Mouse (Mus musculus): Measurements from ENCODE around the gene Svbp. TPM values are rescaled to one million over a fixed set of nuclear protein-coding genes. Genes with fewer than 3 reads are reported as not detected.

Gene Svbp
- 10 to 100 TPM; 15.4 to 17.5 TPM for total RNA-seq (2021)
- long read RNA-seq, transcript Svbp-201 (3 exons, 733 nt), result major isoform, 13 of 13 reads
- long read RNA-seq, partial matches to known transcripts, result 0 of 13 reads
- long read RNA-seq, other reads (novel, unspliced or antisense), result 0 of 13 reads

DNA sequence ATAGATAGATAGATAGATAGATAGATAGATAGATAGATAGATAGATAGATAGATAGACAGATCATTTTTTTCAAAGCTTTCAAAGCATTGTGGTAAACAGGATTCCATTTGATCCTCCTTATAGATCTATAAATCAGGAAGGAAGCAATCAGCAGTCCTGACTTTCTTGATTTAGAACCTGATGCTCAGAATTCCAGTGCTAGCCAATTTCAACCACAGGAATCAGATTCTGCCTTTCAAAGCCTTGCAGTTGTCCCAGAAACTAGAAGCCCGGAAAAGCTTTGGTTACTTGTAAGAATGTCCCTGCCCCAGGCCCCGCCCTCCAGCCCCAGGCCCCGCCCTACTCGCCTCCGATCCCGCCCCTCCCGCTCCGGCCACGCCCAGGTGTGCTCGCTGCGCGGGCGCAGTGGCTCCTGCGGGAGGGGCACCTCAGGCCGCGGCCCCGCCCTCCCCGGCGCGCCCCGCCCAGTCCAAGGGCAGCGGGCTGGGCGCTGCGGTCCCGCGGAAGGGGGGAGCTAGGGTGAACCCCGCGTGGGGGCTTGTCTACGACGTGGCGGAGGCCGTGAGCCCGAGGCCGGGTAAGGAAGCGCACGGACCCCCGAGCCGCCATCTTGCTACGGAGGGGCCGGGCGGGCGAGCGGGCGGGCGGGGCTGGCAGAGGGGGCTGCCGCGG, at the start of gene Svbp:
Gene Svbp, plus strand, starts transcription at position 398 of the 673 bp plus-strand sequence.
- peak; percentile 69 to 84 for DNase-seq (ENCODE audit: low spot score in 2 of 2)

DNA sequence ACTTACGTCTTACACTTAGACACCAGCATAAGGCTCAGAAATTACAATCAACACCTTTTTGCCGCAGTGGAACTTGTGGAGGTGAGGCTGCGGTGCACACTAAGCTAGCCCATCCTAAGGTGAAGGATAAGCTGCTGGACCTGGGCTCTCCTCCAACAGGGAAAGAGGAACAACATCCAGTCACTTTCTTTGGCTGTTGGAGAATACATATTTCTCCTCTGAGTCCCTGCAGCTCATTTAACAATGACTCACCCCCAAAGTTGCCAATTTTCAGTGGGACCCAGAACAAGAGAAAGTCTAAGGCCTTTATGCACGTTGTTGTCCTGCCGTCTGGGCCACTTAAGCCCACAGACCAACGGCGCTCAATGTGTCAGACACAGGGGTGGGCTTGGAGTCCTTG, 48.3 kb upstream of the Svbp start:
- no peak for DNase-seq (ENCODE audit: low spot score in 2 of 2)

DNA sequence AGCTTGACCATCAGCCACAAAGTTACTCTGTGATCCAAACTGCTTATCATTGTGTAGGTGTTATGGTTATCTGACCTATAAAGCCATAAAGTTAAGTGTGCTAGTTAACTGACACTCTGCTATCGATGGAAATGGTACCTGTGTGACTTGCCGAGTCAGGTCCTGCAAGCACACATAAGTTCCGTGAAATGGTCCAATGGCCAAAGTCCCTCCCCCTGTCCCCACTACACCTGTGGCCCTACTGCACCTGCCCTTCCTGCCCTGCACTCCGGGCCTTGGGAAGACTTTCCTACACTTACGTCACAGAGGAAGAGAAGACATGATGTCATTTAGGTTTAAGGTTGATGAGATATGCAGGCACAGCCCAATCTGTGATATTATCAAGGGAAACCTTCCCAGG, 47.8 kb upstream of the Svbp start:
- DNase-seq (ENCODE audit: low spot score in 2 of 2), result no peak

DNA sequence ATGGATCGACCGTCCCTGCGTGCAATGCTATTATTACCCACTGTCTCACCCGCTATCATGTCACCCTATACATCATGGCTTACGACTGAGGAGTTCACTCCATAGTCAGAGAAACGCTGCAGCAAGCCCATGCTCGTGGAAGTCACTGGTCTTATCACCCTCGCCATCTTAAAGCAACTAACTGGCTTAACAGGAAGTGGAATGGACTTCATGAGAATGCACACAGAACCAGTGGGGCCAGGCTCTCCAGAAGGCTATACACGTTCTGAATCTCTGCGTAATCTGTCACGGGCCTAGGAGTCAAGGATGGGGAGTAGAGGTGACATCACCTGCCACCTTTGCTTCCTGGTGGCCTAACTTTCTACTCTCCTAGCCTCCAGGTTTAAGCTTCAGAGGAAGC, 46.4 kb upstream of the Svbp start:
- DNase-seq (ENCODE audit: low spot score in 2 of 2), result no peak

DNA sequence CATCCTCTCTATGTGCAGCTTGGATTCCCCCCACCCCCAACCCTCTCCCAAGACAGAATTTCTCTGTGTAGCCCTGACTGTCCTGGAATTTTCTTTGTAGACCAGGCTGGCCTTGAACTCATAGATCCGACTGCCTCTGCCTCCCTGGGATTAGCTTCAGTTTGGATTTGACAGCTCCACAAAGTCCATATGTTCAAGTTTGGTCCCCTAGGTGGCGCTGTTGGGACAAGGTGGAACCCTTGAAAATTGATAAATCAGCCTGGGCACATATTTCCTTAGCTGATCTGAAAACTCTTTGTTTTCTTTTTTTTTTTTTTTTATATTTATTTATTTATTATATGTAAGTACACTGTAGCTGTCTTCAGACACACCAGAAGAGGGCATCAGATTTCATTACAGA, 37.9 kb upstream of the Svbp start:
- DNase-seq (ENCODE audit: low spot score in 2 of 2), result peak in 1 of 2 experiments; percentile 67

DNA sequence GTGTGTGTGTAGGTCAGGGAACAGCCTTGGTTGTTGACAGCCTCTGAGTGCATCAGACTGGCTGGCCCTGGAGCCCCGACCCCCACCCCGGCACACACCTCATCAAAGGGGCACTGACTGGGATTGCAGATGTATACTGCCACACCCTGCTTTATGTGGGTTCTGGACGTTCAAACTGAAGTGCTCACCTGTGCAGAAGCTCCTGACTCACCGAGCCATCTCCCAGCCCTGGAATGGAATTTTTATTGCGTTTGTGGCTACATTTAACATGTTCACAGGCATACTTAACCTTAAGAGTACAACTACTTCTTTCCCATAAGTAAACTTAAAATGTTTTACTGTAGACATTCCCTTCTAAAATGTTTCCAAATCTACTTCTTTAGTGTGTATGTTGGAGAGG, 37.2 kb upstream of the Svbp start:
- DNase-seq (ENCODE audit: low spot score in 2 of 2), result no peak

DNA sequence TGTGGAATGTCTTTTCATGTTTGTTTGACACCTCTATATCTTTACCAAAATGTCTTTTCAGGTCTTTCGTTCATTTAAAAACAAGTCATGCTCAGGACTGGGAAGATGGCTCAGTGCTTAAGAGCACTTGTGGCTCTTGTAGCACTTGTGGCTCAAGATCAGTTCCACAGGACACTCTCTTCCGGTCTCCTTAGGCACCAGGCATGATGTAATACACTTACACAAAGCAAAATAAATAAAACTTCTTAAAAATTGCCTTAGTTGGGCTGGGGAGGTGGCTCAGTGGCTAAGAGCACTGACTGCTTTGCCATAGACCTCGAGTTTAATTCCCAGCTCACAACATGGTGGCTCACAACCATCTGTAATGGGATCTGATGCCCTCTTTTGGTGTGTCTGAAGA, 33.7 kb upstream of the Svbp start:
- no peak for DNase-seq (ENCODE audit: low spot score in 2 of 2)

DNA sequence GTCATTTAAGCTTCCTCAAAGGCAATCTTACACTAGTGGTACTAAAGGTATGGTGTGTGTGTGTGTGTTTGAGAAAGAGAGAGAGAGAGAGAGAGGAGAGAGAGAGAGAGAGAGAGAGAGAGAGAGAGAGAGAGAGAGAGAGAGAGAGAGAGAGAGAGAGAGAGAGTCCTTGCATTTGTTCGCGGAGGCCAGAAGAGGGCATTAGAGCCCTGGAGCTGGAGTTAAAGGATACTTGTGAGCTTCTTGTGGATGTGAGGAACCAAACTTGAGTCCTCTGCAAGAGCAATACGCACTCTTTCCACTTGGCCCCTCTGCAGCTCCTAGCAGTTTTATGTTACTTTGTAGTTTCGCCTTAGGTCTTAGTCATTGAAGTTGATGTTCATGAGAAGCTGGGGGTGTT, 32.1 kb upstream of the Svbp start:
- no peak for DNase-seq (ENCODE audit: low spot score in 2 of 2)

DNA sequence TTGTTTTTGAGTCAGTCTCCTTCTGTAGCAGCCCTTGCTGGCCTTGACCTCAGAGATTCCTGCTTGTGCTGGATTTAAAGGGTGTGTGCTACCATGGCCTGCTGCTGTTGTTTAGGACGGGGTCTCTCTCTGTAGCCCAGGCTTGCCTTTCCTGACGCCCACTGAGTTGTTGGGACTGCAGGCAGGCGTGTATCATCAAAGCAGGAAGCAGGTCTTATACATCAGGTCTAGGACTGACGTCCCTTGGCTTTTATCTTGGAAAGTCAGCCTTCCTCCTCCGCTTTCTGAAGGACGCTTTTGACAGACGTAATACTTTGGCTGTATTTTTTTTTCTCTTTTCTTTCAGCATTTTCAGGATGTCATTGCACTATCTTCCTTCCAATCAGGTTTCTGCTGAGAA, 29.2 kb upstream of the Svbp start:
- DNase-seq (ENCODE audit: low spot score in 2 of 2), result no peak

DNA sequence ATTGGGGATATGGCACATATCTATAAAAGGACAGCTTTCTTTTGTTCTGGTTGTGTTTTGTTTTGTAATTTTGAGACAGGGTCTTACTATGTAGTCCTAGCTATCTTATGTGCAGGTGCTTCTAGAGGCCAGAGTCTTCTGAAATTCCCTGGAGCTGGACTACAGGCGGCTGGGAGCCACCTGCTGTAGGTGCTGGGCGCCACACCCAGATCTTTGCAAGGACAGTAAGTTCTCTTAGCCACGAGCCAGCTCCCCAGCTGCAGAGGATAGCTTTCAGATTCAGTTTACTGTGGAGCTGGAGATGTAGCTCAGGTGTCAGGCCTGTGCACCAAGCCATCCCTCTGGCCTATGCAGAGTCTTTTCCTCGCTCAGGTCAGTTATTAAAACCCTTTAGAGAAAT, 28.0 kb upstream of the Svbp start:
- no peak for DNase-seq (ENCODE audit: low spot score in 2 of 2)

DNA sequence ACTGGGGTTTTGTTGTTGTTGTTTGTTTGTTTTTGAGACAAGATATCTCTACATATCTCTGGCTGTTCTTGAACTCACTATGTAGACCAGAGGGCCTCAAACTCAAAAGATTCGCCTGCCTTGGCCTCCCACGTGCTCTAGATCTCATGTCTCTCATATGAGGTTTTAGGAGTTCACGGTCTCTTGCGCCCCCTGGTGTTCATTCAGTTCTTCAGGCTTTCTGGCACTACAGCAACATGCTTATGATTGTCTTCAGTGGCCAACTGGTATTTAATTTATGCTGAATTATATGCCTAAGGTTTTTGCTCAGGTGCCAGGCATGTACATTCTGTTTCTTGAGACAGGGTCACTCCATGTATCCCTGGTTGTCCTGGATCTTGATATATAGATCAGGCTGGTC, 27.4 kb upstream of the Svbp start:
- peak; percentile 71 to 93 for DNase-seq (ENCODE audit: low spot score in 2 of 2)

DNA sequence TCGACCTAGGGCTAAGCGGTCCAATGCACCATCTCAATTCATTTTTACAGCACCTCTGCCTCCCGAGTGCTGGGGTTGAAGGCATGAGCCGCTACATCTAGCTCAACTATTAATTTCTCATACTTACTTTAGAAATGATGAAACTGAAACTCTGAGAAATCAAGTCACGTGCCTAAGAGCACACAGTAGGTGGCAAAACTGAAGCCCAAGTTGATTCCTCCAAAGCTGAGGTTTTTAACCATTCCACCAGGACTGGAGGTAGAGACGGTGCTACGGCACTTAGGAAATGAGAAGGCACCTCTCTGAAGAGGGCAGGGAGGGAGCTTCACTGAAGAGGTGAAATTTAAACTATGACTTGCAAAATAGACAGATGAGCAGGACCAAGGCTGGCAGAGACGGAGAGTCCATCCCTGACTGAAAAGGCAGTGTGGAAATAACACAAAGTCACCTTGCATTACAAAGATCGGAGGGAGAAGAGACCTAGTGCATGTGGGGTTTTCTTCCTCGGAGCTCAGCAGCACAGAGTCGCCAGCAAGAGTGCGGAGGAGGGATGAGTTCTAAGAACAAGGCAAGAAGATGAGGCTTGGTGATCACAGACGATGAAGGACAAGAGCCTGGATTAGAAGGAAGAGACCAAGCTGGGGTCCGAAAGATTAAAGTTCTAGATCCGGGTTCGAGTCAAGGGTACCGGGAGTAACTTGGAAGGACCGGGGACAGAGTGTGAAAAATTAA, 22.0 kb upstream of the Svbp start:
- peak in 1 of 2 experiments; percentile 26 for DNase-seq (ENCODE audit: low spot score in 2 of 2)

DNA sequence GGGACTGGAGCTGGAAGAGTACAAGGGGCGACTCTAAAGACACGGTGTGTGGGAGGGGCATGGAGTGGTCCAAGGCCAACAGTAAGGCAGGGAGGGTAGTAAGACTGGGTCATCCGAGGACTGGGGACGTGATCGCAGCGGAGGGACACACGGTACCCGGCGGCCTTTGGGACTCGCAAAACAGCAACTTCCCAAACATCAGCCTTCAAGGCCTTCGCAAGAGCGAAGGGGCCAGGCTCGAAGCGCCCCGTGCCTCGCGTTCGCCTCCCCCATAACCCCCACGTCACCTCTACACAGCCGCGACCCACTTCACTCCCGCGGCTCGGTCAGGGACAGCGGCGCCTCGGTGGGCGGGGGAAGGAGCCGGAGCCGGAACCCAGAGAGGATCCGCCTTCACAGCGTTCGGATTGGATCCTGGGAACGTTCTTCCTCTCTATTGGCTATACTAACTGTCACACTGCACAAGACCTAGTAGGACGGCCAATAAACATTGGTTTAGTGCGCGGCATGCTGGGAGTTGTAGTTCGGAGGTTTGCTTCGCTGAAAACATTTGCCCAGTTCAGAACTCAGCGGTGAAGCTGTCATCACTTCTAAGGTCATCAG, 21.2 kb upstream of the Svbp start, which contains the start of gene Zfp691:
Gene Zfp691, minus strand, starts transcription at position 345 of the 603 bp plus-strand sequence.
- DNase-seq (ENCODE audit: low spot score in 2 of 2), result peak; percentile 91 to 99

DNA sequence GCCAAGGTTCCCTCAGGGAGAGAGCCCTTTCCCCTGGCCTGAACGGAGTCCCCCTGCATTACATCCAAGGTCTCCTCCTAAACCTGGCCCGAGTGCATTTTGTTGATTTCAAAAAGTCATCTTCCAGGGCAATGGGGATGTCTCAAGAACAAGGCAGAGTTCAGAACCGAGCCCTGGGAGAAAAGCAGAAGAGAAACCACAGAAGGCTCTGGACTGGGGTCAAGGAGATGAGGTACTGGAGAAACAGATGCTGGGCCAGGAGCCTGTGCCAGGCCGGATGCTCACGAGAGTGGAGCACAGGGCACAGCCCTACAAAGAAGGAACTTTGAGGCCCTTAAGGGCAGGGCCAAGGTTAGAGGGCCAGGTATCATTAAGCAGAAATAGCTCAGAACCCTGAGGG, 17.4 kb upstream of the Svbp start:
- no peak for DNase-seq (ENCODE audit: low spot score in 2 of 2)

DNA sequence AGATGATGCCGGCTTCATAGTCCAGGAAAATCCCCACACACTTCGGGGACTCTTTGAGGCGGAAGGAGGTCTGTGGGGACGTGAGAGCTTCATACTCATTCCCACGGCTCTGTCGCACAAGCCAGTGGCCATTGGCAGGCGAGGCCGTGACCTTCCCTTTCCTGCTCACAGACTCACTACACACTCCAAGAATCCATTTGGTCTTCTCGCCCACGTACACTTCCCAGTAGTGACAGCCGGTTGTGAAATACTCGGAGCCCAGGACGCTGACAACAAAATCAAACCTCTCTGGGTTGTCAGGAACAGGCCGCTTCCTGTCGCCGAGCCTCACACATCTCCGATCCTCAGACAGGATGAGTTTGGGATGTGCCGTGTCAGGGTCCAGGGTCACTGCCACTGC, 16.8 kb upstream of the Svbp start:
- no peak for DNase-seq (ENCODE audit: low spot score in 2 of 2)

DNA sequence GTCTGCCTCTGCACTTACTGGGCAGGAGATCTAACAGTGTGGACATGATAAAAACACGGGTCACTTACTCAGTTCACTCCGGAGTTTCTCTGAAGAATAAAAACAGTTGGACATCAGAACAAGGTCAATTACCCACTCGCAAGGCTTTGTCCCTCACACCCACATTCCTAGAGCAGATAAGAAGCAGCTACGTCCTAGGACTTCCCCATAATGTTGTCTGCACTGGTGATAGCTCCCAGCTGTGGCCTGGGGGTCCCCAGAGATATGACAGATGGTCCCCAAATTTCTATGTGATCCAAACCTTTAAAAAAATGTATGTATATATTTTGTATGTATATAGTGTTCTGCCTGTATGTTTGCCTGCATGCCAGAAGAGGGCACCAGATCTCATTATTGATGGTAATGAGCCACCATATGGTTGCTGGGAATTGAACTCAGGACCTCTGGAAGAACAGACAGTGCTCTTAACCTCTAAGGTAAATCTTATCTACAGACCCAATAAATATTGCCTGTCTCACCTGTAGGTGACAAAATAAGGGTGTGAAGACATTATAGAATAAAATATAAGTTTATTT, 14.9 kb upstream of the Svbp start:
- no peak for DNase-seq (ENCODE audit: low spot score in 2 of 2)

DNA sequence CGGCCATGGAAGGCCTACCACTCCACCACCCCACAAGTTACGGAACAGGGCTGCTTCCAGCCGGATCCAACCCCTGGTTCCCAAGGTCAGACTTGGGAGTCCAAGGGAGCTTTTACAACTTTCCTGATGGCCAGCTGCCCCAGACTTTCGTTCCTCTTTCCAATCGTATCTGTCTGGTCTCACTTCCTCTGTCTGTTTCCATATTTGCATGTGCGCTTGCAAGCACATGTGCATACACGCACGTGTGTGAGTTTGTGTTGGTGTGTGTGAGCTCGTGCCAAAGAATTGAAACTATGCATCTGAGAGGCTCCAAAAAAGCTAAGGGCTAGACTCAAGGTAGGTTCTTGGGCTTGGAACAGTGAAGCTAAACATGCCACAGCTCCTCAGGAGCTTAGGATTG, 13.7 kb upstream of the Svbp start:
- DNase-seq (ENCODE audit: low spot score in 2 of 2), result no peak

DNA sequence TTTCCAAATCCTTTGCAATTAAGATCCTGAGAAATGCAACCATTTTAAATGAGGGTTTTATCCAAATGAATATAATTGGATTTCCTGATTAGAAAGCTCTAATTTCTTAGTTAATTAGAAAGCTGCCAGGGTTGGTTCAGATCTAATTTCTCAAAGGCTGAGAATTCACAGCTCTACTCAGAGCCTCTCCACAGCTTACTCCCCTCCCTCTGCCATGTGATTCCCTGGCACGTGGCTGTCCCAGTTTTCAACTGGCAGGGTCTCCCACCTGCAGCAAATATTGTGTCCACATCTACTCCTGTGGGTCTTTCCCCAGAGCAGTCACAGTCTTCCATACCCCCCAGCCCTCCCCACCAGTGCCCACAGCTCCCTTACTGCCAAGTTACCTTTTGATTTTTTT, 11.6 kb upstream of the Svbp start:
- no peak for DNase-seq (ENCODE audit: low spot score in 2 of 2)

DNA sequence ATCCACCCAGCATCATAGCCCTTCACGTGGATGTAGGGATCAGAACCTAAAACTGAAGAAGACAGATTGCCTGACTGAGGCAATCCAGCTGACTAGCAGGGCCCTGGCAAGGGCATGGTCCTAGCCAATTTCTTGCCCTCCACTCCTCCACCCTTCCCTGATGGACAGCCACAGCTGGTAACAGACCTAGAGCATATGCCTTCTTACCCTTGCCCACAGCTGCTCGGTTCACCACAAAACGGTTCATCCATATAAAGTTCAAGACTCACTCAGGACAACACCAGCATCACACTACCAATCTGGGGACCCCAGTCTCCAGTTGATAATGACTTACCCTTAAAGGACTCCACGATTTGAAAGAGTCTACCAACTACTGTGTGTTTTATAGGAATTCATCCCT, 9.3 kb upstream of the Svbp start:
- no peak for DNase-seq (ENCODE audit: low spot score in 2 of 2)

DNA sequence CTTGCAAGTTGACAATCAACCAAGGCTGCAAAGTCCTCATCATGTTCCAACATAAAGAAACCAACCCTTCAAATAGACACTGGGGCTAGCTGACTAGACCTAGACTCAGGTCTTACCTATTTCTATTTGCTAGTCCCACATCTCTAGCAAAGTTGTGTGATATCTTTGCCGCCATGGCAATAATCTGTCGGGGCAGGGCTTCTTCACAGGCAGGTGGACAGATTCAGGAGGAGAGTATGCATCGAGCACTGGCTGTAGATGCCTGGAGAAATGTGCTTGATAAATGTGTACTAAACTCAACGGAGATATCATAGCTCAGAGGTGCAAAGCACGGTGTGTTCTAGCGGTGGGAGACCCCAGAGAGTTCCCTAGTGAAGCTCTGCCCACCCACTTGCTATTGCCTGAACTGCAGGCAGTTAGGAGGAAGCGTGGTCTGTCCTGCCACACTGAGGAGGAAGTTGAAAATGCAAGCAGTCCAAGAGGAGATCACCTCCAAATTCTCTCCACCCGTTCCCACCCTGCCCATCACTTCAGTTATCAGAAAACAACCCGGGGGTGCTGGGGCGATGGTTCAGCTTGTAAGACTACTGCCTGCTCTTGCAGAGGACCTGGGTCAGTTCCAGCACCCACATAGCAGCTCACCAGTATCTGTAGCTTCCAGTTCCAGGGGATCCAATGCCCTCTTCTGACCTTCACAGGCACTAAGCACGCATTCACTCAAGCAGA, 6.9 kb upstream of the Svbp start:
- no peak for DNase-seq (ENCODE audit: low spot score in 2 of 2)

DNA sequence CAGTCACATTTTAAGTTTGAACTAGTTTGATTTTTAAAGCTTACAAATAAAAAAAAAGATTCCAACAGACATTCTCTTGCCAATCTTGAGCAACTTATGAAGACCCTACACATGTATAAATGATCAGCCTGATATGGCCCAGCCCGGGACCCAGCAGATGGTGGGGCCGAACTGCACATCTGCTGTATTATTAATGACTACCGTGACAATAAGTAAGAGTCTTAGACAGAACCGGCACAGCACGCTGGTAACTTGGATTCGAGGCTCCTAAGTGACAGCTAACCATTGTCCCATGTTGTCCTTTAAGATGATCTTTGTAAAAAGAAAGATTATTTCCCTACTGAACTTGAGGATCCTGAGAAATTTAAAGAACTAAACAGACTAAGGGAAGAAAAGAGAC, 5.7 kb upstream of the Svbp start:
- no peak for DNase-seq (ENCODE audit: low spot score in 2 of 2)

Measured in layer of hippocampus, adult 18-20 months (tissue).